Mouse (Mus musculus) heart, embryonic 14.5 days (tissue): ENCODE measurements at regions not wholly inside any gene's neighbourhood (a gene's known extent, or its start where the extent isn't known, plus 50 kb on each side); places are given as distances from the start of the nearest gene placed in this dataset.

Source experiments
- ATAC-seq: fragments of 200-750 bp; cut with Nextera tagmentation; 2 replicates; pipeline ENCODE4 v1.8.0; 2017; ENCODE audit warnings: low read depth, moderate TSS enrichment; ENCODE audit not compliant: insufficient number of reproducible peaks, insufficient read depth, low FRiP score
- H3K27ac ChIP-seq, 2 experiments: fragments of 200-500 bp in 1 of 2; fragments of 300-500 bp in 1 of 2; sonication (generic) in 1 of 2; replicated peaks in 1 of 2; 2 replicates each; pipeline ENCODE4 v1.5.1; 2012 to 2014; ENCODE audit warnings: low read depth in 2 of 2, low read length in 2 of 2, control low read depth in 1 of 2, mild to moderate bottlenecking in 1 of 2, mixed read lengths in 1 of 2; ENCODE audit not compliant: control insufficient read depth in 1 of 2, insufficient read depth in 1 of 2
- H3K27me3 ChIP-seq: fragments of 300-500 bp; sonication (generic); 2 replicates; pipeline ENCODE4 v1.6.1; 2014; ENCODE audit warnings: mild to moderate bottlenecking, low read length, control low read depth; ENCODE audit not compliant: control insufficient read depth, insufficient read depth
- H3K36me3 ChIP-seq: fragments of 300-500 bp; sonication (generic); 2 replicates; pipeline ENCODE4 v1.6.1; 2014; ENCODE audit warnings: mild to moderate bottlenecking, control low read depth, low read length, mixed read lengths; ENCODE audit not compliant: control insufficient read depth, insufficient read depth
- H3K4me1 ChIP-seq, 2 experiments: fragments of 200-500 bp in 1 of 2; fragments of 300-500 bp in 1 of 2; sonication (generic) in 1 of 2; 2 replicates each; pipeline ENCODE4 v1.6.1; 2012 to 2014; ENCODE audit warnings: low read length in 2 of 2, control low read depth in 1 of 2, mixed read lengths in 1 of 2; ENCODE audit not compliant: control insufficient read depth in 2 of 2, insufficient read depth in 2 of 2
- H3K4me2 ChIP-seq: fragments of 300-500 bp; sonication (generic); 2 replicates; pipeline ENCODE4 v1.6.1; 2014; ENCODE audit warnings: mild to moderate bottlenecking, low read length
- H3K4me3 ChIP-seq, 2 experiments: fragments of 200-500 bp in 1 of 2; fragments of 300-500 bp in 1 of 2; sonication (generic) in 1 of 2; 2 replicates each; pipeline ENCODE4 v1.5.1; 2012 to 2014; ENCODE audit warnings: low read length in 2 of 2, mild to moderate bottlenecking in 2 of 2, control low read depth in 1 of 2, low read depth in 1 of 2, moderate library complexity in 1 of 2; ENCODE audit not compliant: control insufficient read depth in 1 of 2, insufficient read depth in 1 of 2
- H3K9ac ChIP-seq: fragments of 300-500 bp; sonication (generic); 2 replicates; pipeline ENCODE4 v1.6.1; 2014; ENCODE audit warnings: mild to moderate bottlenecking, low read length
- H3K9me3 ChIP-seq: fragments of 300-500 bp; sonication (generic); 2 replicates; pipeline ENCODE4 v1.6.1; 2016; ENCODE audit warnings: low read length, control low read depth; ENCODE audit not compliant: control insufficient read depth
- WGBS: fragments of 180-500 bp; shearing (Covaris S2); extraction: QIAGEN DNeasy Blood & Tissue Kit; methylation state at CpG from one replicate; pipeline ENCODE4 v1.1.7; 2014; 5-methylcytosine and 5-hydroxymethylcytosine counted together

- WGBS = 76% methylated on average over 5 of the region's 5 CpGs
- H3K36me3 ChIP-seq = no peaks in the 10 kb centered on the region
Observed at GRCm38 (mm10) chr3:54541389-54541788, 151.2 kb upstream of the Supt20 start.

GRCm38 (mm10) chr3:54545393-54545792, 147.2 kb upstream of the Supt20 start:
- Histone ChIP-seq H3K4me2 (no peak overlapping the region), H3K27ac (no peak overlapping the region), H3K4me3 (no peak overlapping the region), H3K36me3 (no peaks in the 10 kb centered on the region), H3K9ac (no peak overlapping the region), H3K4me1 (no peaks in the 10 kb centered on the region), H3K27me3 (no peaks in the 10 kb centered on the region), H3K9me3 (peaks cover 3% of the 10 kb centered on the region; the same call in 1 of the 2 replicates)
- ATAC-seq = no peak

More at GRCm38 (mm10) chr3:54541389-54541788, 151.2 kb upstream of the Supt20 start:
- Histone ChIP-seq H3K27me3 (no peaks in the 10 kb centered on the region), H3K9ac (no peak overlapping the region), H3K27ac (no peak overlapping the region), H3K4me3 (no peak overlapping the region), H3K4me2 (no peak overlapping the region), H3K4me1 (no peaks in the 10 kb centered on the region), H3K9me3 (peaks cover 3% of the 10 kb centered on the region; the same call in 1 of the 2 replicates)
- no peak for ATAC-seq

- Histone ChIP-seq H3K27ac (peak overlapping the region; percentile 68 to 73), H3K9ac (no peak overlapping the region), H3K4me3 (no peak overlapping the region), H3K27me3 (no peaks in the 10 kb centered on the region), H3K4me1 (no peaks in the 10 kb centered on the region; a peak in 1 of 4 replicates), H3K36me3 (no peaks in the 10 kb centered on the region), H3K4me2 (no peak overlapping the region), H3K9me3 (peaks cover 9% of the 10 kb centered on the region)
- WGBS = 57% methylated on average over 9 of the region's 9 CpGs
- ATAC-seq = peak; percentile 81; the same call in 1 of the 2 replicates
Observed at GRCm38 (mm10) chr3:54551908-54552307, 140.7 kb upstream of the Supt20 start.

GRCm38 (mm10) chr3:54555954-54556353, 136.7 kb upstream of the Supt20 start:
- ATAC-seq = no peak
- Histone ChIP-seq H3K4me3 (no peak overlapping the region), H3K27ac (no peak overlapping the region), H3K4me1 (peaks cover 0 to 7% of the 10 kb centered on the region in 2 experiments; a peak in 3 of 4 replicates), H3K4me2 (no peak overlapping the region), H3K9ac (no peak overlapping the region), H3K27me3 (no peaks in the 10 kb centered on the region), H3K9me3 (peaks cover 6% of the 10 kb centered on the region), H3K36me3 (no peaks in the 10 kb centered on the region)
- WGBS = 92% methylated on average over 2 of the region's 2 CpGs

- WGBS = 57% methylated on average over 2 of the region's 2 CpGs
- no peaks in the 10 kb centered on the region for H3K36me3 ChIP-seq
- no peaks in the 10 kb centered on the region for H3K27me3 ChIP-seq
Observed at GRCm38 (mm10) chr3:54559053-54559452, 133.6 kb upstream of the Supt20 start.

GRCm38 (mm10) chr3:54559527-54559926, 133.1 kb upstream of the Supt20 start:
- H3K4me2 ChIP-seq = no peak overlapping the region
- H3K27me3 ChIP-seq = no peaks in the 10 kb centered on the region
- no peak overlapping the region for H3K9ac ChIP-seq
- ATAC-seq = peak; percentile 29; the same call in 1 of the 2 replicates
- peaks cover 0 to 7% of the 10 kb centered on the region in 2 experiments; a peak in 3 of 4 replicates for H3K4me1 ChIP-seq
- H3K36me3 ChIP-seq = no peaks in the 10 kb centered on the region
- peaks cover 9% of the 10 kb centered on the region; the same call in 1 of the 2 replicates for H3K9me3 ChIP-seq
- H3K4me3 ChIP-seq = no peak overlapping the region
- H3K27ac ChIP-seq = peak overlapping the region; percentile 75 to 87
- 50% methylated on average over 2 of the region's 2 CpGs for WGBS

More at GRCm38 (mm10) chr3:54559053-54559452, 133.6 kb upstream of the Supt20 start:
- no peak overlapping the region for H3K4me3 ChIP-seq
- no peak overlapping the region for H3K4me2 ChIP-seq
- peaks cover 0 to 7% of the 10 kb centered on the region in 2 experiments; a peak in 3 of 4 replicates for H3K4me1 ChIP-seq
- H3K9me3 ChIP-seq = peaks cover 13% of the 10 kb centered on the region
- peak overlapping the region; percentile 87 to 89 for H3K27ac ChIP-seq
- peak; percentile 80 for ATAC-seq
- no peak overlapping the region for H3K9ac ChIP-seq

- Histone ChIP-seq H3K36me3 (no peaks in the 10 kb centered on the region), H3K4me3 (no peak overlapping the region), H3K27me3 (no peaks in the 10 kb centered on the region), H3K4me1 (peaks cover 0 to 7% of the 10 kb centered on the region in 2 experiments; a peak in 3 of 4 replicates), H3K27ac (peak overlapping the region; percentile 77 to 87), H3K9ac (no peak overlapping the region), H3K9me3 (peaks cover 9% of the 10 kb centered on the region; the same call in 1 of the 2 replicates), H3K4me2 (no peak overlapping the region)
- 62% methylated on average over 5 of the region's 5 CpGs for WGBS
- no peak for ATAC-seq
Observed at GRCm38 (mm10) chr3:54560056-54560922, 132.3 kb upstream of the Supt20 start.
